Mouse (Mus musculus) heart, adult 8-10 months (tissue): ENCODE measurements around the gene Tas2r103. TPM values are rescaled to one million over a fixed set of nuclear protein-coding genes. Genes with fewer than 3 reads are reported as not detected.

ENCODE experiments used
- DNase-seq: peaks from one replicate; pipeline ENCODE4 v3.0.0; 2022; ENCODE audit warnings: low spot score
- total RNA-seq, 4 experiments: library from RNA; stranded (reverse); gene quantifications; 2 replicates each; pipeline ENCODE4 v1.2.4; 2022

The Tas2r103 gene
- not detected for total RNA-seq

GRCm38 (mm10) chr6:133037001-133037400 lies at the start of gene Tas2r103:
Gene Tas2r103, minus strand, starts transcription at chr6:133037101.
- DNase-seq = no peak

GRCm38 (mm10) chr6:133055716-133056115 lies 18.8 kb upstream of the Tas2r103 start, which contains the start of gene Tas2r140:
Gene Tas2r140, minus strand, starts transcription at chr6:133055816.
- DNase-seq = no peak

Other genes with a start within 250 kb of the Tas2r103 start
- not detected for gene Tas2r117, start 234.3 kb downstream of the Tas2r103 start, total RNA-seq
- gene Tas2r123, start 190.0 kb downstream of the Tas2r103 start, total RNA-seq = not detected
- gene Tas2r116, start 181.7 kb downstream of the Tas2r103 start, total RNA-seq = not detected
- gene Tas2r110, start 169.1 kb downstream of the Tas2r103 start, total RNA-seq = not detected
- gene Tas2r113, start 144.1 kb downstream of the Tas2r103 start, total RNA-seq = not detected
- not detected for gene Tas2r125, start 127.5 kb downstream of the Tas2r103 start, total RNA-seq
- not detected for gene Tas2r129, start 86.0 kb downstream of the Tas2r103 start, total RNA-seq
- not detected for gene Tas2r131, start 79.2 kb downstream of the Tas2r103 start, total RNA-seq
- gene Tas2r109, start 56.1 kb downstream of the Tas2r103 start, total RNA-seq = not detected
- gene Tas2r140, start 18.7 kb upstream of the Tas2r103 start, total RNA-seq = not detected
- gene Smim10l1, start 67.8 kb upstream of the Tas2r103 start, total RNA-seq = 10 to 100 TPM; 64.7 to 74.0 (median 71.1) TPM